Mouse (Mus musculus): ENCODE data around the gene App. TPM values are rescaled to one million over a fixed set of nuclear protein-coding genes. Genes with fewer than 3 reads are reported as not detected.
A peak's percentile ranks its signal among the peaks of the same experiment; 100 is the strongest.

Gene App
- total and polyA plus RNA-seq, 2 experiments, result 28.9 to 29.9 TPM

- H3K9ac ChIP-seq (ENCODE audit: low read depth, low read length), result no peak overlapping the region
- H3K27me3 ChIP-seq (ENCODE audit: control insufficient read depth, insufficient read depth, low read length), result no peaks in the 10 kb centered on the region
- H3K36me3 ChIP-seq (ENCODE audit: control insufficient read depth, insufficient read depth, low read length), result no peaks in the 10 kb centered on the region
- TF ChIP-seq CTCF (IDR thresholded peaks at IDR 0.05; ENCODE audit: low read depth, low read length) (no peak), POLR2A (IDR thresholded peaks at IDR 0.05; ENCODE audit: extremely low read depth, insufficient read depth, low read length) (no peak)
- H3K27ac ChIP-seq (replicated peaks; ENCODE audit: insufficient read depth, low read depth, low read length), result no peak overlapping the region
- WGBS, result 97% methylated on average over 3 of the region's 3 CpGs
- H3K79me2 ChIP-seq (ENCODE audit: control insufficient read depth, insufficient read depth, low read length), result no peaks in the 10 kb centered on the region
- no peak for DNase-seq (ENCODE audit: extremely low read depth, low read depth, low spot score)
- no peak overlapping the region for H3K4me3 ChIP-seq (ENCODE audit: insufficient read depth, low read depth, low read length)
- no peaks in the 10 kb centered on the region for H3K4me1 ChIP-seq (ENCODE audit: control insufficient read depth, insufficient read depth, low read length)
Measured at GRCm38 (mm10) chr16:85062732-85063131, 110.8 kb downstream of the App start.

DNA sequence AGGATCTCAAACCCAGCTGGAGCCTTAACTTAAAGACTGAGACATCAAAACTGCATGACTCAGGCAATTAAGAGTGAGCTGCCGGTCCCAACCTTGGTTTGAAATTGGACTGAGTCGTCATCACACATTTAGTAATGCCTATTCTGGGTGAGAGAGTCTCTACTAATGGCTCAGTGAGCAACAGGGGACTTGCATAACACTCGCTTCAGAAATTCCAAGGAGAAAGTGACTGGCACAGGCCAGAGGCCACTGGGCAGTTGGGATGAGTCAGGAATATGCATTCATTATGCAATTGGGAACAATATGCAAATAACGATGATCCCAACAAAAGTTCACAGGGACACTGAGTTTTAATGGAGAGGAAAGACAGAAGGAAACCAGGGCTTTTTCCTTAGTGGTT is 111.8 kb downstream of the App start:
- Histone ChIP-seq H3K27ac (replicated peaks; ENCODE audit: insufficient read depth, low read depth, low read length) (no peak overlapping the region), H3K36me3 (ENCODE audit: control insufficient read depth, insufficient read depth, low read length) (no peaks in the 10 kb centered on the region), H3K27me3 (ENCODE audit: control insufficient read depth, insufficient read depth, low read length) (no peaks in the 10 kb centered on the region), H3K4me3 (ENCODE audit: insufficient read depth, low read depth, low read length) (no peak overlapping the region), H3K4me1 (ENCODE audit: control insufficient read depth, insufficient read depth, low read length) (no peaks in the 10 kb centered on the region), H3K9ac (ENCODE audit: low read depth, low read length) (no peak overlapping the region), H3K79me2 (ENCODE audit: control insufficient read depth, insufficient read depth, low read length) (no peaks in the 10 kb centered on the region)
- WGBS, result 83% methylated on average over 4 of the region's 4 CpGs
- peak; percentile 13 for DNase-seq (ENCODE audit: extremely low read depth, low read depth, low spot score)
- no peak for TF ChIP-seq POLR2A (IDR thresholded peaks at IDR 0.05; ENCODE audit: extremely low read depth, insufficient read depth, low read length)
- no peak for TF ChIP-seq CTCF (IDR thresholded peaks at IDR 0.05; ENCODE audit: low read depth, low read length)

DNA sequence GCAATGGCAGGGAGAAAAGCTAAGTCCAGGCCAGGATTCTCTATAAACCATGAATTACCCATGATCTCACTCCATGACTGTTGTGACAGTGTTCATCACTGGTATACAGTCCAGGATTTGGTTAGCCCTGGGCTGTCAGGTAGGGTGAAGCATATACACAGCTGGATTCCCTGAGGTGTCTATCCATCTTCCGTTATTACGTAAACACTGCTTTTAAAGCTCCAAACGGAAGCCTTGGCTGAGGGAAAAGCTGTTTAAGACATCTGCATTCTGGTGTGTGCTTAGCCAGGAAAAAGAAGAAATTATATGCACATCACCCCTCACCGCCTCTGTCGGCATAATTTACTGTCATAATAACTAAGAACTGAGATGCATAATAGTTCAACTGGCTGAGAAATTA is 115.4 kb downstream of the App start:
- 88% methylated on average over 5 of the region's 5 CpGs for WGBS
- Histone ChIP-seq H3K27ac (replicated peaks; ENCODE audit: insufficient read depth, low read depth, low read length) (no peak overlapping the region), H3K4me1 (ENCODE audit: control insufficient read depth, insufficient read depth, low read length) (no peaks in the 10 kb centered on the region)

GRCm38 (mm10) chr16:85056212-85056611 is 117.4 kb downstream of the App start:
- no peak overlapping the region for H3K27ac ChIP-seq (replicated peaks; ENCODE audit: insufficient read depth, low read depth, low read length)
- H3K27me3 ChIP-seq (ENCODE audit: control insufficient read depth, insufficient read depth, low read length), result no peaks in the 10 kb centered on the region
- WGBS, result 84% methylated on average over 10 of the region's 10 CpGs
- TF ChIP-seq CTCF (IDR thresholded peaks at IDR 0.05; ENCODE audit: low read depth, low read length), result no peak
- no peak for TF ChIP-seq POLR2A (IDR thresholded peaks at IDR 0.05; ENCODE audit: extremely low read depth, insufficient read depth, low read length)
- H3K4me3 ChIP-seq (ENCODE audit: insufficient read depth, low read depth, low read length), result no peak overlapping the region
- no peaks in the 10 kb centered on the region for H3K4me1 ChIP-seq (ENCODE audit: control insufficient read depth, insufficient read depth, low read length)
- no peak for DNase-seq (ENCODE audit: extremely low read depth, low read depth, low spot score)
- no peaks in the 10 kb centered on the region for H3K36me3 ChIP-seq (ENCODE audit: control insufficient read depth, insufficient read depth, low read length)
- no peak overlapping the region for H3K9ac ChIP-seq (ENCODE audit: low read depth, low read length)
- H3K79me2 ChIP-seq (ENCODE audit: control insufficient read depth, insufficient read depth, low read length), result no peaks in the 10 kb centered on the region

More for the DNA sequence above, 115.4 kb downstream of the App start:
- DNase-seq (ENCODE audit: extremely low read depth, low read depth, low spot score), result no peak
- no peaks in the 10 kb centered on the region for H3K36me3 ChIP-seq (ENCODE audit: control insufficient read depth, insufficient read depth, low read length)
- no peak overlapping the region for H3K4me3 ChIP-seq (ENCODE audit: insufficient read depth, low read depth, low read length)
- TF ChIP-seq POLR2A (IDR thresholded peaks at IDR 0.05; ENCODE audit: extremely low read depth, insufficient read depth, low read length) (no peak), CTCF (IDR thresholded peaks at IDR 0.05; ENCODE audit: low read depth, low read length) (no peak)
- no peaks in the 10 kb centered on the region for H3K27me3 ChIP-seq (ENCODE audit: control insufficient read depth, insufficient read depth, low read length)
- no peak overlapping the region for H3K9ac ChIP-seq (ENCODE audit: low read depth, low read length)
- no peaks in the 10 kb centered on the region for H3K79me2 ChIP-seq (ENCODE audit: control insufficient read depth, insufficient read depth, low read length)

DNA sequence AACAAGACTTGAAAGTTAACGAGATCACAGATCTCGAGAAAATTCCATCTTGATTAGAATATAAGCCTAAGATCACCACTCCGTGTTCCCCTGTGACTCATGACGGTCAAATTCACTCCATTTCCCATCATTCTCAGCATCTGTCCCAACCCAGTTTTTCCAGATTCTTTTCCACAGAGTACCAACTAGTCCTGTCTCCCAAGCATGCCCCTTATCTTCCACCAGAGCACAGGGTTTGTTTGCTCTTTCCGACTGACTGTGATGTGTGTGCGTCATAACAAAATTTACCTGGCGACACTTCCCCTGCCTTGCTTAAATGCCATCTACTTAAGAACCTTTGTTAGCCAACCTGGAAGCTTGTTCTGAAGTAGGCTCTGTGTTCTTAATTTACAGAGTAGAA is 119.6 kb downstream of the App start:
- Histone ChIP-seq H3K9ac (ENCODE audit: low read depth, low read length) (no peak overlapping the region), H3K4me3 (ENCODE audit: insufficient read depth, low read depth, low read length) (no peak overlapping the region), H3K4me1 (ENCODE audit: control insufficient read depth, insufficient read depth, low read length) (no peaks in the 10 kb centered on the region), H3K27ac (replicated peaks; ENCODE audit: insufficient read depth, low read depth, low read length) (no peak overlapping the region), H3K27me3 (ENCODE audit: control insufficient read depth, insufficient read depth, low read length) (no peaks in the 10 kb centered on the region), H3K36me3 (ENCODE audit: control insufficient read depth, insufficient read depth, low read length) (no peaks in the 10 kb centered on the region), H3K79me2 (ENCODE audit: control insufficient read depth, insufficient read depth, low read length) (no peaks in the 10 kb centered on the region)
- WGBS, result 78% methylated on average over 7 of the region's 7 CpGs
- TF ChIP-seq POLR2A (IDR thresholded peaks at IDR 0.05; ENCODE audit: extremely low read depth, insufficient read depth, low read length), result no peak
- no peak for TF ChIP-seq CTCF (IDR thresholded peaks at IDR 0.05; ENCODE audit: low read depth, low read length)
- DNase-seq (ENCODE audit: extremely low read depth, low read depth, low spot score), result no peak

- 83% methylated on average over 6 of the region's 6 CpGs for WGBS
- Histone ChIP-seq H3K4me3 (ENCODE audit: insufficient read depth, low read depth, low read length) (no peak overlapping the region), H3K36me3 (ENCODE audit: control insufficient read depth, insufficient read depth, low read length) (no peaks in the 10 kb centered on the region; the same call in 1 of the 2 replicates), H3K79me2 (ENCODE audit: control insufficient read depth, insufficient read depth, low read length) (no peaks in the 10 kb centered on the region), H3K27ac (replicated peaks; ENCODE audit: insufficient read depth, low read depth, low read length) (no peak overlapping the region), H3K4me1 (ENCODE audit: control insufficient read depth, insufficient read depth, low read length) (no peaks in the 10 kb centered on the region), H3K9ac (ENCODE audit: low read depth, low read length) (no peak overlapping the region), H3K27me3 (ENCODE audit: control insufficient read depth, insufficient read depth, low read length) (no peaks in the 10 kb centered on the region)
- TF ChIP-seq POLR2A (IDR thresholded peaks at IDR 0.05; ENCODE audit: extremely low read depth, insufficient read depth, low read length), result no peak
- no peak for TF ChIP-seq CTCF (IDR thresholded peaks at IDR 0.05; ENCODE audit: low read depth, low read length)
- DNase-seq (ENCODE audit: extremely low read depth, low read depth, low spot score), result no peak
Measured at GRCm38 (mm10) chr16:85047310-85047709, 126.3 kb downstream of the App start.

Measured in liver, adult 2 months (tissue).